Mouse (Mus musculus) thymus, adult 2 months (tissue): Measurements from ENCODE around the gene Dock9. TPM values are rescaled to one million over a fixed set of nuclear protein-coding genes. Genes with fewer than 3 reads are reported as not detected.

Source experiments
- DNase-seq: peaks from one replicate; pipeline ENCODE4 v3.0.0; 2021
- H3K27ac ChIP-seq: fragments of 200-500 bp; 2 replicates; pipeline ENCODE4 v1.5.1; 2012; ENCODE audit warnings: low read length, control low read depth; ENCODE audit not compliant: control insufficient read depth, insufficient read depth
- H3K27me3 ChIP-seq: fragments of 200-500 bp; 2 replicates; pipeline ENCODE4 v1.6.1; 2012; ENCODE audit warnings: mild to moderate bottlenecking, low read length, moderate library complexity, mixed read lengths; ENCODE audit not compliant: control insufficient read depth, insufficient read depth
- H3K36me3 ChIP-seq: fragments of 200-500 bp; 2 replicates; pipeline ENCODE4 v1.6.1; 2012; ENCODE audit warnings: mild to moderate bottlenecking, low read length, moderate library complexity; ENCODE audit not compliant: control insufficient read depth, insufficient read depth
- H3K4me1 ChIP-seq: fragments of 200-500 bp; replicated peaks from 2 replicates; pipeline ENCODE4 v1.6.1; 2012; ENCODE audit warnings: low read length; ENCODE audit not compliant: control insufficient read depth, insufficient read depth
- H3K4me3 ChIP-seq: fragments of 200-500 bp; 2 replicates; pipeline ENCODE4 v1.5.1; 2012; ENCODE audit warnings: mild to moderate bottlenecking, low read length, control low read depth, moderate library complexity; ENCODE audit not compliant: control insufficient read depth, insufficient read depth
- CTCF ChIP-seq: fragments of 200-500 bp; IDR thresholded peaks from 2 replicates; pipeline ENCODE4 v1.5.1; 2012; ENCODE audit warnings: mild to moderate bottlenecking, control low read depth, low read length, moderate library complexity, borderline replicate concordance; ENCODE audit not compliant: control insufficient read depth, poor library complexity, insufficient read depth; ENCODE audit errors: extremely low read depth
- POLR2A ChIP-seq: fragments of 200-500 bp; IDR thresholded peaks from 2 replicates; pipeline ENCODE4 v1.6.1; 2012; ENCODE audit warnings: mild to moderate bottlenecking, low read length, control low read depth, moderate library complexity; ENCODE audit not compliant: control insufficient read depth, poor library complexity, insufficient read depth; ENCODE audit errors: extremely low read depth
- WGBS: fragments of 180-500 bp; shearing (Covaris S2); methylation state at CpG from one replicate; pipeline ENCODE4 v1.1.7; 2018; 5-methylcytosine and 5-hydroxymethylcytosine counted together
- polyA plus RNA-seq: library from polyadenylated mRNA; depleted of rRNA; stranded (reverse); fragments of >200 nt; gene quantifications from 2 replicates; pipeline ENCODE4 v1.2.3, GENCODE M21; 2012

Dock9 gene
- polyA plus RNA-seq, 1 experiment, result 13.2 TPM

- Histone ChIP-seq H3K36me3 (no peaks in the 10 kb centered on the region), H3K27me3 (no peaks in the 10 kb centered on the region), H3K27ac (no peak overlapping the region), H3K4me1 (peaks cover 7% of the 10 kb centered on the region), H3K4me3 (no peak overlapping the region)
- WGBS, result 48% methylated on average over 5 of the region's 5 CpGs
- no peak for DNase-seq
- TF ChIP-seq CTCF (no peak), POLR2A (no peak)
Observed at GRCm38 (mm10) chr14:121516881-121517280, 280.8 kb downstream of the Dock9 start.

DNA sequence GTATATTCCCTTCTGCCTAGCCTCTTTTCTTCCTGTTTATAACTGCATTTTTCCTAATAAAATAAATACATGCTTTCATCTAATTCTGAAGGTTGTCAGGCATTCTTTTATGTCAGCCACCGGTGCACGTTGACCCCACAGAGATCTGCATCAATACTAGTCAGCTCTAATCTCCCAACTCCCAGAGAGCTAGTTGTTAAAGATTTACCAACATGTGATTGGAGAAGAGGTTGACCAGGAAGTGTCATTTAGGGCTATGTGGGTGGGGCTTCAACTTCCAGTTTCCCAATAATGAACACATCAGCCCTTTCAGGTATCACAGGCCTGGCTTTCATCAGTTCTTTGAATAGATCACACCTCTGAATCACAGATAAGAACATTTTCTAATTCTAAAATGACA lies 288.7 kb downstream of the Dock9 start:
- H3K36me3 ChIP-seq, result no peaks in the 10 kb centered on the region
- no peak for DNase-seq
- TF ChIP-seq POLR2A (no peak), CTCF (no peak)
- H3K27me3 ChIP-seq, result peaks cover 3% of the 10 kb centered on the region; the same call in 1 of the 2 replicates
- H3K27ac ChIP-seq, result no peak overlapping the region
- peaks cover 9% of the 10 kb centered on the region for H3K4me1 ChIP-seq
- WGBS, result 94% methylated on average over 2 of the region's 2 CpGs
- no peak overlapping the region for H3K4me3 ChIP-seq

- Histone ChIP-seq H3K4me1 (peaks cover 9% of the 10 kb centered on the region), H3K36me3 (no peaks in the 10 kb centered on the region), H3K27ac (no peak overlapping the region; the same call in 1 of the 2 replicates), H3K27me3 (peaks cover 3% of the 10 kb centered on the region; the same call in 1 of the 2 replicates), H3K4me3 (no peak overlapping the region)
- 28% methylated on average over 6 of the region's 6 CpGs for WGBS
- no peak for TF ChIP-seq CTCF
- no peak for TF ChIP-seq POLR2A
- DNase-seq, result peak; percentile 7
Observed at GRCm38 (mm10) chr14:121506336-121506735, 291.3 kb downstream of the Dock9 start.

GRCm38 (mm10) chr14:121505485-121505860 lies 292.2 kb downstream of the Dock9 start:
- Histone ChIP-seq H3K36me3 (no peaks in the 10 kb centered on the region), H3K4me3 (no peak overlapping the region), H3K27ac (no peak overlapping the region), H3K4me1 (peaks cover 9% of the 10 kb centered on the region), H3K27me3 (peaks cover 3% of the 10 kb centered on the region; the same call in 1 of the 2 replicates)
- no peak for DNase-seq
- WGBS, result 71% methylated on average over 9 of the region's 9 CpGs
- TF ChIP-seq POLR2A (no peak), CTCF (no peak)

- peaks cover 3% of the 10 kb centered on the region; the same call in 1 of the 2 replicates for H3K27me3 ChIP-seq
- 28% methylated on average over 33 of the region's 33 CpGs for WGBS
- DNase-seq, result no peak
- no peaks in the 10 kb centered on the region for H3K36me3 ChIP-seq
- H3K4me3 ChIP-seq, result no peak within 1 kb of the TSS
- peaks cover 9% of the 10 kb centered on the region for H3K4me1 ChIP-seq
- TF ChIP-seq POLR2A, result no peak
- TF ChIP-seq CTCF, result no peak
- no peak within 1 kb of the TSS for H3K27ac ChIP-seq
Observed at GRCm38 (mm10) chr14:121504781-121505484, 292.7 kb downstream of the Dock9 start, which contains the start of gene Slc15a1. Slc15a1 (minus strand) TSS chr14:121505252.

GRCm38 (mm10) chr14:121500577-121500976 lies 297.1 kb downstream of the Dock9 start:
- Histone ChIP-seq H3K4me3 (no peak overlapping the region), H3K4me1 (no peaks in the 10 kb centered on the region; the same call in 1 of the 2 replicates), H3K27me3 (peaks cover 3% of the 10 kb centered on the region; the same call in 1 of the 2 replicates), H3K36me3 (no peaks in the 10 kb centered on the region), H3K27ac (no peak overlapping the region)
- TF ChIP-seq POLR2A (no peak), CTCF (no peak)
- 93% methylated on average over 2 of the region's 2 CpGs for WGBS
- DNase-seq, result no peak
